Mouse (Mus musculus) activated CD4-positive, CD25-positive, alpha-beta regulatory T cell, adult 4 months (primary cell): ENCODE data around the gene Map2k1. TPM values are rescaled to one million over a fixed set of nuclear protein-coding genes. Genes with fewer than 3 reads are reported as not detected.
"Not testable (repeated sequence)": the region's sequence is repeated elsewhere in the genome, so short reads cannot be mapped to it uniquely, and the experiment has no call there.

Experiments
- ATAC-seq: one replicate; pipeline ENCODE4 v1.8.0; 2017
- polyA plus RNA-seq, 2 experiments: library from polyadenylated mRNA; unstranded; fragments of 100-300 nt; shearing (Covaris generic); gene quantifications; one replicate each; pipeline ENCODE4 v1.2.1; 2017

Map2k1 gene
- polyA plus RNA-seq = 10 to 100 TPM; 22.9 to 26.6 TPM

- peak; percentile 95 for ATAC-seq
Observed at GRCm38 (mm10) chr9:64253021-64253904, at the start of gene Map2k1. Map2k1 (minus strand) TSS chr9:64253631.

DNA sequence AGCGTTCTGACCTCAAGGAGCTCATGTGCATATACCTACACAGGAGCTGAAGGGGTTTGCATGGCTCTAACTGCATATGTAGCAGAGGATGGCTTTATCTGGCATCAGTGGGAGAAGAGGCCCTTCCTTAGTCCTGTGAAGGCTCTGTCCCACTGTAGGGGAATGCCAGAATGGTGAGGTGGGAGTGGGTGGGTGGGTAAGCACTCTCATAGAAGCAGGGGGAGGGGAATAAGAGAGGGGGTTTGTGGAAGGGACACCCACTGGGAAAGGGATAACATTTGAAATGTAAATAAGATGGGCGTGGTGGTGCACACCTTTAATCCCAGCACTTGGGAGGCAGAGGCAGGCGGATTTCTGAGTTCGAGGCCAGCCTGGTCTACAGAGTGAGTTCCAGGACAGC, 49.7 kb upstream of the Map2k1 start:
- ATAC-seq = not testable (repeated sequence)

GRCm38 (mm10) chr9:64282404-64282987, 29.1 kb upstream of the Map2k1 start:
- ATAC-seq = no peak

- no peak for ATAC-seq
Observed at GRCm38 (mm10) chr9:64281781-64282178, 28.3 kb upstream of the Map2k1 start.

GRCm38 (mm10) chr9:64281105-64281780, 27.8 kb upstream of the Map2k1 start, which contains the start of gene Tipin:
Tipin (plus strand) TSS chr9:64281581.
- ATAC-seq = peak; percentile 98

DNA sequence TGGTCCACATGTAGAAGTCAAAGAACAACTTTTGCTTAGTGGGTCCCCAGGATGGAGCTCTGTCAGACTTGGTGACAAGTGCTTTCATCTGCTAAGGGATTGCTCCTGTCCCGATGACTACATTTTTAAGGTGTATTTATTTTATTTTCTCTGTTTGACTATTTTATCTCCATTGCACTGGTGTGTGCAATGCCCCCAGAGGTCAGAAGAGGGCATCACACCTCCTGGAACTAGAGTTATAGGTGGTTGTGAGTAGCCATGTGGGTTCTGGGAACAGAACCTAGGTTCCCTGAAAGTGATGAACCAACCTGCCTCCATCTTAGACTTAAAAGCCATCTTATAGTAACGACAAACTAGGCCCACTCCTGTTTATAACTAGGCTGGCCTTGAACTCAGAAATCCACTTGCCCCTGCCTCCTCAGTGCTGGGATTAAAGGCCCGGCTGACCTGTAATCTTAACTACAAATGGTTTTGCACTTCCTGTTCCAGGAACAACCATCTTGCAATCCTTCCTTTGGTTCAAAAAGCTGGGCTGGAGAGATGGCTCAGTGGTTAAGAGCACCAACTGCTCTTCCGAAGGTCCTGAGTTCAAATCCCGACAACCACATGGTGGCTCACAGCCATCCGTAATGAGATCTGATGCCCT, 25.4 kb upstream of the Map2k1 start:
- no peak for ATAC-seq

DNA sequence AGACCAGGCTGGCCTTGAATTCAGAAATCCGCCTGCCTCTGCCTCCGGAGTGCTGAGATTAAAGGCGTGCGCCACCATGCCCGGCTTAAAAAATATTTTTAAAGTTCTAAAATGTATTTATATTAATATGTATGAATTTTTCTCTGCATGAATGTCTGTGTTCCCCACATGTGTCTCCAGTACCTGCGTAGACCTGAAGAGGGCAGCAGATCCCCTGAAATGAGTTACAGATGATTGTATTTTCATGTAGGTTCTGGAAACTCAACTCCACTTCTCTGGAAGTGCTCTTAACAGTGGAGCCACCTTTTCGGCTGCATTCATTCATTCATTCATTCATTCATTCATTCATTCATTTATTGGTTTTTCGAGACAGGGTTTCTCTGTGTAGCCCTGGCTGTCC, 24.3 kb upstream of the Map2k1 start:
- no peak for ATAC-seq

- ATAC-seq = no peak
Observed at GRCm38 (mm10) chr9:64274919-64275318, 21.5 kb upstream of the Map2k1 start.

DNA sequence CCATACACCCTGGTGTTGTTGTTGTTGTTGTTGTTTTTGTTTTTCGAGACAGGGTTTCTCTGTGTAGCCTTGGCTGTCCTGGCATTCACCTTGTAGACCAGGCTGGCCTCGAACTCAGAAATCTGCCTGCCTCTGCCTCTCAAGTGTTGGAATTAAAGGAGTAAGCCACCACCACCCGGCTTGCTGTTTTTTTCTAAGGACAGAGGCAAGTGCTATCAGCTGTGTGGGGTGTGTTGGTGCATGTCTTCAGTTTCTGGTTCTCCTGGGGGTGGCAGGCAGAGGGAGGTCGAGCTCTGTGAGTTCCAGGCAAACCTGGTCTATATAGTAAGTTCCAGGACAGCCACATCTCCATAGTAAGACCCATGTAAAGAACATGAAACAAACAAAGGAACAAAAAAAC, 20.9 kb upstream of the Map2k1 start:
- no peak for ATAC-seq

- ATAC-seq = no peak
Observed at GRCm38 (mm10) chr9:64273757-64274156, 20.3 kb upstream of the Map2k1 start.

DNA sequence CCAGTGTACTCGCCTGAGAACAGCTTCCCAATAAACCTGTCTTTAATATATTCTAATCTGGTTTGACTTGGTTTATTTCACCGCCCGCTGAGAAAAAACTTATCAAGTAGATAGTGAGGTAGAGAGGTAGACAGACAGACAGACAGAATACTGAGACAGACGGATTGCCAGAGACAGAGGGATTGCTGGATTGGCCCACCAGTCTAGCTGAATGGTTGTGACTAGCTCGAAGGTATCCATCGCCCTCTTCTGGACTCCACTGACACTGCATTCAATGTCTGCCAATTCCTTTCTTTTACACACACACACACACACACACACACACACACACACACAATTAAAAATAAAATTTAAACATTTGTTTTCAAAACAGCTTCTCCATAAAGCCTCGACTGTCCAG, 19.2 kb upstream of the Map2k1 start:
- ATAC-seq = no peak

DNA sequence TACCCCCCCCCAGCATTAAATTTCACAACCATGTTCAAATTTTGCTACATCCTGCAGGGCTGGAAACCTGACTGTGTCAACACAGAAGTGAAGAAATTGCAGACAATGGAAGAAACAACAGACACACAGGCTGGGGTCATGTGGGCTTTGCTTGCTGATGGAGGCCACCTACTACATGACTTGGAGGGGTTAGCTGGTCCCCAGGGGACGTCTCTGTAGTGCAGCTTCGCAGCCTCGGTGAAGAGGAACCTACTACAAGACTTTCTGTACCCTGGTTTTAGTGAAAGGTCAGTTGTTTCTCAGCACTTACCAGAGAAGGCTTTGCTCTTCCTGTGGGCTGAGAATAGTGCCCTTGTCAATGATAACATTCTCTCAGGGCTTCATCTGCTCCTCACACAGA, 17.8 kb upstream of the Map2k1 start:
- no peak for ATAC-seq

GRCm38 (mm10) chr9:64268836-64269235, 15.4 kb upstream of the Map2k1 start:
- not testable (repeated sequence) for ATAC-seq

GRCm38 (mm10) chr9:64268196-64268595, 14.8 kb upstream of the Map2k1 start:
- ATAC-seq = no peak

GRCm38 (mm10) chr9:64267231-64267630, 13.8 kb upstream of the Map2k1 start:
- no peak for ATAC-seq

DNA sequence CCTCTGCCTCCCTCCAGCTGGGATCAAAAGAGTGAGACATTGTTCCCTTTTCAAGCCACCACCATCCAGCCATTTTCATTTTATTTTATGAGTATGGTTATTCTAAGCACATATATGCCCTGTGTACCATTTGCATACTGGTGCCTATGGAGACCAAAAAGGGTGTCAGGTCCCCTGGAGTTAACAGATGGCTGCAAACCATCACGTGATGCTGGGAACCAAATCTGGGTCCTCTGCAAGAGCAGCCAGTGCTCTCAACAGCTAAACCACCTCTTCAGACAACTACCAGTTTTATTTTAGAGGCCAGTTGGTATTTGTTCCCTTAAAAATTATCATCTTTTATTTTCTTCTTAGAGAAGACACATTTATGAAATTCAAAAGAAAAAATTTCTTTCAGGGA, 11.4 kb upstream of the Map2k1 start:
- no peak for ATAC-seq

DNA sequence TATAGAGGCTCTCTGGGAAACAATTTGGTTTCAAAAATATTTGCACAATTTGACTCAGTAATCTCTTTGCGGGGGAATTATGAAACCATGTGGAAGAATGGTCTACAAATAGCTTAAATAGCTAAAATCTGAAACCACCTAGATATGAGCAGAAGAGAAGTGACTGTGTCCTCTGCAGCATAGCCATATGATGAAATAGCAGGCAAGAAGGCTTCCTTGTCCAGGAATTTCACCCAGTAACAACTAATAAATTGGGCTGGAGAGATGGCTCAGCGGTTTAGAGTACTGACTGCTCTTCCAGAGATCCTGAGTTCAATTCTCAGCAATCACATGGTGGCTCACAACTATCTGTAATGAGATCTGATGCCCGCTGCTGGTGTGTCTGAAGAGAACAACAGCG, 7.6 kb upstream of the Map2k1 start:
- no peak for ATAC-seq

DNA sequence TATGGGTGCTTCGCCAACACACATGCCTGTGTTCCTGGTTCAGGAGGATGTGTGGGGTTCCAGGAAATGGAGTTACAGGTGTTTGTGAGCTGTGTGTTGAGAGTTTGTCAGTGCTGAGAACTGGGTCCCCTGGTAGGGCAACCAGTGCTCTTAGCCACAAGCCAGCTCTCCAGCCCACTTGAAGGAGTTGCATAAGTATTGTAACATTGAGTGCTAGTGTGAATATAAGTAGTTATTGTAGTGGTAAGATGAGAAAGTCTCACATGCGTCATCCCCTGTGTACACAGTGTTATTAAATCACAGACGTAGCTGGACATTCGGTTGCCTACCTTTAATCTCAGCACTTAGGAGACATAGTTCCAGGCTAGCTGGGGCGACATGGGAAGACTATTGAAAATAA, 6.5 kb upstream of the Map2k1 start:
- no peak for ATAC-seq

DNA sequence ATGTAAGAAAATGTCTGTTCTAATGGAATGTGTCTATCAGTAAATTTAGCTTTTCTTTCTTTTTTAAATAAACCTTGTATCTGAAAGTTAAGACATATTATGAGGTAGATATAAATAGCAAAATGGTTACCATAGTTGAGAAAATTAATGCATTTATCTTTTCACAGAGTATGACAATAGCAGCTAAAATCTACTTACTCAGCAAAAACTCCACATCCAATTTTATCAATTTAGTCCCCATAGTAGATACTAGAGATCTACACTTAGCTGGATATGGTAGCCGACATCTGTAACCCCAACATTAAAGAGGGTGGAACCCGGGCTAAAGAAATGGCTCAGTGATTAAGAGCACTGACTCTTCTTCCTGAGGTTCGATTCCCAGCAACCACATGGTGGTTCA, 2.8 kb upstream of the Map2k1 start:
- ATAC-seq = no peak

DNA sequence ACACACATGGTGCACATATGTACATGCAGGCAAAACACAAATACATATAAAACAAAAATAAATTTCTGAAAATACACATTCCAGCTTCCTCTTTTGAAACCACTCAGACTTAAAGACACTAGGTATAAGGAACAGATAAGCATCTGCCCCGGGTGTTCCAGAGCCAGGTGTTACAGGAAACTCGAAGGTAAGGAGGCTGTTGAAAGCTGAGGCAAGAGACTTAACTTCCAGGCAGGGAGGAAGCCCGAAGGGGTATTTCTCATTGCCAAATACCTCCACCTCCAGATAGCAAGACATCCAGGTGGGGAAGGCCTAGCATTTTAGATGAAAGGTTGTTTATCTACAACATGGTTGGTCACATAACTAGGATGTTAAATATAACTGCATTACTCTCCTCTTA, 2.0 kb upstream of the Map2k1 start:
- no peak for ATAC-seq

DNA sequence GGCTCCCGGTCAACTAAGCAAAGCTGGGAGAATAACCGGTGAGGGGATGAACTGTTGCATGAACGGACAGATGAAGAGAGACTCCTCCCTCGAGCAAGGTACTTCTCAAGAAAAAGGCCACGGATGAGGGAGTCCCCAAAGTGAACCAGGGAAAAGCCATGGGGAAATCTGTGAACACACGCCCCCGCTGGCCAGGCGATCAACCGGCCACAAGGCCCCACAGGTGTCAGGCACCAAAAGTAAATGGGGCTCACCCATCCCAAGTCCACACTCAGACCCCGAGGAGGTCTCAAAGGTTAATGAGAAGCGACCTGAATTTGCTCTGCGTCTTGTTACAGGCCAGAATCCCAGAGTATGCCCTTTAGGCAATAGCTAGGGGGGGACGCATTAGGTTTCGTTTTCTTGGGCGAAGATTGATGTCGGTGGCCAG, 825 bp downstream of the Map2k1 start:
- ATAC-seq = peak; percentile 2

DNA sequence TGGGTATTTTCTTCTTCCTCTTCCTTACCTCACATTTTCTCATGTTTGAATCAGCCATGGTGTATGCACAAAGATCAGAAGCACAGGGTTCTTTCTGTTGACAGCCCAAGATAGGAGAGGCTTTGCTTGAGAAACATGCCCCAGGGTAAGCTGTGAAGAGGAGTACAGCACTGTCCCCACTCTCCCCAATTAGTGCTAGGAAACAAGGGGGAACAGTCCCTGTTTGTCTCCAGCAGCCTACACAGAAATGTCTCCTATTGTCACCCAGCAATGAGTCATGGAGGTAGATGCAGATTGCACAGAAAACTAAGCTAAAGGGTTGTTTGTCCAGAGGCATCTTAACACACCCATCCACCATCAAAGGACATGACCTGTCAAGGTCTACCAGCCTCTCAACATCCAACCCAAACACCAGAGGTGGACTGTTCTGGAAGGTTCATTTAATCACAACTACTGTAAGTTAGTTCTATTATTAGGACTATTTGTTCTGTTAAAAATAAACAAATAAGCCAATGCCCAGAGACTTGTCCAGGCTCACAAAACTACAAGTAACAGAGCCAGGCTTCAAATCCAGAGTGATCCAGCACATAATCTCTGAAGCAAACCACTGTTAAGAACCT, 3.2 kb downstream of the Map2k1 start:
- no peak for ATAC-seq

- ATAC-seq = no peak
Observed at GRCm38 (mm10) chr9:64249371-64249770, 4.1 kb downstream of the Map2k1 start.
